Mouse (Mus musculus) myocyte (in vitro differentiated cells): ENCODE measurements around the gene Scn1b.

Experiments
- CEBPB ChIP-seq: IDR thresholded peaks from 2 replicates; pipeline ENCODE4 v1.6.1; 2011; ENCODE audit warnings: mild to moderate bottlenecking, moderate library complexity; ENCODE audit not compliant: poor library complexity, insufficient read depth, severe bottlenecking
- E2F4 ChIP-seq: IDR thresholded peaks from one replicate; pipeline ENCODE4 v1.6.1; 2011; ENCODE audit warnings: mild to moderate bottlenecking, control low read depth, moderate library complexity; ENCODE audit not compliant: insufficient read depth
- MAX ChIP-seq: IDR thresholded peaks from one replicate; pipeline ENCODE4 v1.6.1; 2011; ENCODE audit warnings: low read depth, mild to moderate bottlenecking, control low read depth
- MYOD1 ChIP-seq, 3 experiments: IDR thresholded peaks; one replicate each; pipeline ENCODE4 v1.6.1; 2011; ENCODE audit warnings: control low read depth in 2 of 3, low read depth in 2 of 3, mild to moderate bottlenecking in 2 of 3, moderate library complexity in 1 of 3; ENCODE audit not compliant: insufficient read length in 2 of 3, control insufficient read depth in 1 of 3
- MYOG ChIP-seq, 3 experiments: IDR thresholded peaks; one replicate each; pipeline ENCODE4 v1.6.1; 2011; ENCODE audit warnings: control low read depth in 2 of 3, low read depth in 2 of 3, mild to moderate bottlenecking in 2 of 3; ENCODE audit not compliant: insufficient read length in 2 of 3, control insufficient read depth in 1 of 3, insufficient read depth in 1 of 3
- POLR2A ChIP-seq: IDR thresholded peaks from one replicate; pipeline ENCODE4 v1.6.1; 2011; ENCODE audit warnings: low read depth, mild to moderate bottlenecking, control low read depth, moderate library complexity; ENCODE audit not compliant: insufficient read length
- POLR2AphosphoS2 ChIP-seq: IDR thresholded peaks from one replicate; pipeline ENCODE4 v1.6.1; 2011; ENCODE audit warnings: low read depth, control low read depth; ENCODE audit not compliant: insufficient read length
- REST ChIP-seq: IDR thresholded peaks from one replicate; pipeline ENCODE4 v1.6.1; 2011; ENCODE audit warnings: mild to moderate bottlenecking, control low read depth, moderate library complexity; ENCODE audit not compliant: insufficient read depth, insufficient read length
- SRF ChIP-seq: IDR thresholded peaks from one replicate; pipeline ENCODE4 v1.6.1; 2011; ENCODE audit warnings: low read depth; ENCODE audit not compliant: control insufficient read depth, insufficient read length
- TCF12 ChIP-seq: IDR thresholded peaks from one replicate; pipeline ENCODE4 v1.6.1; 2011; ENCODE audit warnings: mild to moderate bottlenecking, control low read depth; ENCODE audit not compliant: poor library complexity, insufficient read depth, severe bottlenecking
- TCF3 ChIP-seq: IDR thresholded peaks from one replicate; pipeline ENCODE4 v1.6.1; 2011; ENCODE audit warnings: low read depth, control low read depth; ENCODE audit not compliant: insufficient read length
- USF1 ChIP-seq: IDR thresholded peaks from one replicate; pipeline ENCODE4 v1.6.1; 2011; ENCODE audit warnings: low read depth, mild to moderate bottlenecking, control low read depth, moderate library complexity

- TF ChIP-seq POLR2A = no peak
- TF ChIP-seq MYOD1 (IDR thresholded peaks at IDR 0.05; ENCODE audit: control insufficient read depth in 1 of 3, insufficient read length in 2 of 3, low read depth in 2 of 3) = no peak
- no peak for TF ChIP-seq TCF12
- no peak for TF ChIP-seq TCF3
- no peak for TF ChIP-seq E2F4
- TF ChIP-seq MAX = no peak
- no peak for TF ChIP-seq POLR2AphosphoS2
- TF ChIP-seq USF1 = no peak
- no peak for TF ChIP-seq CEBPB
- no peak for TF ChIP-seq MYOG (IDR thresholded peaks at IDR 0.05; ENCODE audit: control insufficient read depth in 1 of 3, insufficient read depth in 1 of 3, insufficient read length in 2 of 3, low read depth in 2 of 3)
- no peak for TF ChIP-seq SRF
- TF ChIP-seq REST = no peak
Measured at GRCm38 (mm10) chr7:31077885-31078445, 48.8 kb downstream of the Scn1b start.
